Mouse (Mus musculus): ENCODE measurements around the gene Vpreb1.

- TF ChIP-seq HCFC1 (IDR thresholded peaks at IDR 0.05; ENCODE audit: borderline replicate concordance, insufficient read depth, low read length) = no peak
- TF ChIP-seq MAFK (IDR thresholded peaks at IDR 0.05; ENCODE audit: insufficient read depth, low read depth, low read length) = no peak
These were observed 414 bp downstream of the Vpreb1 start for GRCm38 (mm10) chr16:16870241-16870616.
